ENCODE assay signal across 17 mouse cellular contexts in genomic region chr3:103464729-103465128, GRCm38 (mm10).
A peak's percentile ranks its signal among the peaks of the same experiment; 100 is the strongest.
DNase-seq lines count a peak whose midpoint lies in the region; ATAC-seq and TF ChIP-seq lines count a peak whose summit lies in the region.
"Had no signal": no experiment of that assay in that cellular context is flagged by ENCODE, and none has a peak within 500 bp of the region (broad histone marks: within the 10 kb centered on the region; RNA-seq: fewer than 3 reads in every experiment).

No protein-coding gene starts in this region.

- H3K9me3 ChIP-seq in kidney, embryonic 15.5 days (replicated peaks) = no peaks in the 10 kb centered on the region
- no peaks in the 10 kb centered on the region for H3K9me3 ChIP-seq in lung, embryonic 16.5 days (ENCODE audit: control insufficient read depth, low read length)
- H3K9me3 ChIP-seq: forebrain, embryonic 15.5 days; limb, embryonic 10.5 days; stomach, embryonic 15.5 days had no signal

- H3K36me3 ChIP-seq in kidney, embryonic 15.5 days = no peaks in the 10 kb centered on the region
- H3K36me3 ChIP-seq in kidney, adult 2 months (ENCODE audit: control insufficient read depth, insufficient read depth, low read length) = no peaks in the 10 kb centered on the region
- no peaks in the 10 kb centered on the region for H3K36me3 ChIP-seq in lung, embryonic 16.5 days (ENCODE audit: control insufficient read depth, insufficient read depth, low read length)
- H3K36me3 ChIP-seq: forebrain, embryonic 15.5 days; limb, embryonic 10.5 days; stomach, embryonic 15.5 days had no signal

- DNase-seq in embryo, embryonic 10 days (ENCODE audit: low spot score) = peak; percentile 22
- no peak for DNase-seq in embryo, embryonic 11 days
- DNase-seq in kidney, adult 2 months = no peak
- DNase-seq in lung, postnatal 4 days = no peak
- peak; percentile 10 for DNase-seq in lung, postnatal 36 days
- no peak for DNase-seq in adrenal gland, postnatal 4 days (ENCODE audit: low spot score in 2 of 2)
- DNase-seq: adrenal gland, adult 8-10 months; cerebellum, adult 9-10 months; gastrocnemius, postnatal 36 days; retina, postnatal 1 day had no signal

- no peak overlapping the region for H3K4me3 ChIP-seq in kidney, embryonic 15.5 days (replicated peaks)
- no peak overlapping the region for H3K4me3 ChIP-seq in kidney, adult 2 months (ENCODE audit: insufficient read depth, low read depth, low read length)
- H3K4me3 ChIP-seq in lung, embryonic 16.5 days (ENCODE audit: low read length) = no peak overlapping the region
- H3K4me3 ChIP-seq: forebrain, embryonic 15.5 days; limb, embryonic 10.5 days; stomach, embryonic 15.5 days had no signal

- H3K27ac ChIP-seq in kidney, embryonic 15.5 days = no peak overlapping the region
- no peak overlapping the region for H3K27ac ChIP-seq in kidney, adult 2 months (ENCODE audit: insufficient read depth, low read depth, low read length)
- peak overlapping the region; percentile 21; the same call in 1 of the 2 replicates for H3K27ac ChIP-seq in lung, embryonic 16.5 days (ENCODE audit: low read length)
- H3K27ac ChIP-seq: limb, embryonic 10.5 days; macrophage; stomach, embryonic 15.5 days had no signal

- H3K4me1 ChIP-seq in kidney, embryonic 15.5 days = peaks cover 25% of the 10 kb centered on the region
- no peaks in the 10 kb centered on the region for H3K4me1 ChIP-seq in kidney, adult 2 months (ENCODE audit: control insufficient read depth, insufficient read depth, low read length)
- peaks cover 26% of the 10 kb centered on the region for H3K4me1 ChIP-seq in lung, embryonic 16.5 days (replicated peaks; ENCODE audit: control insufficient read depth, insufficient read depth, low read length)

- WGBS in kidney, embryonic 15.5 days = 12% methylated on average over 4 of the region's 4 CpGs
- WGBS in kidney, adult 2 months = 26% methylated on average over 4 of the region's 4 CpGs
- 7% methylated on average over 4 of the region's 4 CpGs for WGBS in lung, embryonic 16.5 days

- no peak for TF ChIP-seq POLR2A in kidney, adult 2 months (IDR thresholded peaks at IDR 0.05; ENCODE audit: low read depth, low read length)

- no peak overlapping the region for H3K9ac ChIP-seq in kidney, embryonic 15.5 days
- H3K9ac ChIP-seq in lung, embryonic 16.5 days (ENCODE audit: low read length) = no peak overlapping the region
- H3K9ac ChIP-seq: forebrain, embryonic 15.5 days; stomach, embryonic 15.5 days had no signal

- no peaks in the 10 kb centered on the region for H3K27me3 ChIP-seq in kidney, embryonic 15.5 days
- no peaks in the 10 kb centered on the region for H3K27me3 ChIP-seq in kidney, adult 2 months (replicated peaks; ENCODE audit: control insufficient read depth, insufficient read depth, low read length)
- H3K27me3 ChIP-seq in lung, embryonic 16.5 days (ENCODE audit: control insufficient read depth, insufficient read depth, low read depth, low read length) = no peaks in the 10 kb centered on the region
- H3K27me3 ChIP-seq: forebrain, embryonic 15.5 days; stomach, embryonic 15.5 days had no signal

- H3K4me2 ChIP-seq in kidney, embryonic 15.5 days = no peak overlapping the region
- no peak overlapping the region for H3K4me2 ChIP-seq in lung, embryonic 16.5 days (ENCODE audit: low read depth, low read length)
- H3K4me2 ChIP-seq: forebrain, embryonic 15.5 days; midbrain, embryonic 11.5 days; stomach, embryonic 15.5 days had no signal

- ATAC-seq in kidney, embryonic 15.5 days (replicated peaks; ENCODE audit: low FRiP score) = 0 out of 2 replicates have a peak, but pooled peaks have one; percentile 36
- peak; percentile 64; the same call in 1 of the 2 replicates for ATAC-seq in lung, embryonic 16.5 days (ENCODE audit: low read depth)
- ATAC-seq: forebrain, embryonic 15.5 days had no signal

- TF ChIP-seq CTCF in kidney, adult 2 months (conservative IDR thresholded peaks at IDR 0.05; ENCODE audit: insufficient read depth, insufficient read length, low read depth, low read length) = no peak

Comparison
In these comparisons a context has a peak if more than half of its experiments do, and no peak if none do; other contexts are left out.
1. DNase-seq: peak in embryo, embryonic 10 days (single experiment) and lung, postnatal 36 days (single experiment); none in embryo, embryonic 11 days (single experiment), kidney, adult 2 months (single experiment), lung, postnatal 4 days (0 of 2) and adrenal gland, postnatal 4 days (0 of 2).